Mouse (Mus musculus) Patski (cell line): ENCODE data around the gene Qprt. TPM values are rescaled to one million over a fixed set of nuclear protein-coding genes. Genes with fewer than 3 reads are reported as not detected.

Experiments
- ATAC-seq: fragments of 100-300 bp; one replicate; pipeline ENCODE4 v1.8.0; 2021
- CTCF ChIA-PET: fragments of 350-600 bp; sonication (Branson Sonifier 250); formaldehyde crosslinking; loops from one replicate; lab custom pipeline; 2022; ENCODE audit warnings: inconsistent platforms; lab: Charles Lee
- POLR2A ChIA-PET: fragments of 350-600 bp; sonication (Branson Sonifier 250); formaldehyde crosslinking; loops from one replicate; lab custom pipeline; 2022; ENCODE audit warnings: antibody characterized with exemption, inconsistent platforms; lab: Charles Lee
- DNase-seq: peaks from one replicate; pipeline ENCODE4 v3.0.0-alpha.2; 2011; ENCODE audit warnings: low read depth, low spot score
- H3K27me3 ChIP-seq: fragments of 371-371 bp; one replicate; pipeline ENCODE4 v1.5.1; 2021
- CTCF ChIP-seq: fragments of 100-300 bp; IDR thresholded peaks from one replicate; pipeline ENCODE4 v1.5.1; 2021
- in situ Hi-C: fragments of 300-500 bp; cut with MboI; formaldehyde crosslinking; loops from 3 replicates; pipeline ENCODE4 v1.11.1; 2018; ENCODE audit warnings: low pct_unique_long_range_greater_than_20kb, mixed read lengths
- polyA plus RNA-seq: library from polyadenylated mRNA; unstranded; gene quantifications from one replicate; pipeline ENCODE4 v1.2.3, GENCODE M21; 2021

Qprt gene
- polyA plus RNA-seq, 1 experiment from 2014 or later: not detected

DNA sequence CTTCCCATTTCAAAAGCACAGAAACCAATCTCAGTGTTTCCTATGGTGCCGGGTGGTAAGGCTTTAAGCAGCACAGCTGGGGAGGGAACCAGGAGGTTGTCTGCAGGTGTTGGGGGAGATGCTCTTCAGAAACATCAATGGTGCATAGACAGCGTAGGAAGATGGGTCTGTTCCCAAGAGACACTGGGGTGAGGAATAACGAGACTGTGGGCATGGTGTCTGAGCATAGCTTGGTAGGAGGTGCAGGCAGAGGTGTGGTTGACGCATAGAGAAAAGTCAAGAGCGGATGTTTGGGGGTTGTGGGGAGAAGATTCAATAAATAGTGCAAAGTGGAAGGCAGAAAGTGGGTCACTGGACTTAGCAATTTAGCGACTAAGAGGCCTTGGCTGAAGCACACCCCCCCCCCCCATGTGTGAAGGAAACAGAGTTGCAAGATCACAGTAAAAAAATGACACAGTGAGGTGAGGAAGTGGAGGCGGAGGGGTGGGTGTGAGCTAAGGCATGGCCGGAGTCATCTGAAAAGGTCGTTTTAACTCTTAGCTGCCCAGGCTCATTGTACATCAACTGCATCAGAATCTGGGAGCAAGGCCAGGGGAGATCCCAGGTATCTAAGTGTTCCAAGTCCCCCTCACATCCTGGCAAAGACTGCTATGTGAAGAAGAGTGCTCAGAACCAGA, 9.0 kb downstream of the Qprt start:
- DNase-seq (no peak), ATAC-seq (no peak)
- CTCF ChIA-PET: interaction anchor here (1.2 kb wide), 1 partner anchor 95 kb away, joined by 4 read pairs; the partner anchor contains the start of gene Pagr1a
- no peaks in the 10 kb centered on the region for H3K27me3 ChIP-seq
- in situ Hi-C loops: loop anchor here (5.0 kb wide), 1 partner anchor 286 kb away; no protein-coding TSS in a partner anchor
- POLR2A ChIA-PET: no interaction called here
- TF ChIP-seq CTCF: no peak

DNA sequence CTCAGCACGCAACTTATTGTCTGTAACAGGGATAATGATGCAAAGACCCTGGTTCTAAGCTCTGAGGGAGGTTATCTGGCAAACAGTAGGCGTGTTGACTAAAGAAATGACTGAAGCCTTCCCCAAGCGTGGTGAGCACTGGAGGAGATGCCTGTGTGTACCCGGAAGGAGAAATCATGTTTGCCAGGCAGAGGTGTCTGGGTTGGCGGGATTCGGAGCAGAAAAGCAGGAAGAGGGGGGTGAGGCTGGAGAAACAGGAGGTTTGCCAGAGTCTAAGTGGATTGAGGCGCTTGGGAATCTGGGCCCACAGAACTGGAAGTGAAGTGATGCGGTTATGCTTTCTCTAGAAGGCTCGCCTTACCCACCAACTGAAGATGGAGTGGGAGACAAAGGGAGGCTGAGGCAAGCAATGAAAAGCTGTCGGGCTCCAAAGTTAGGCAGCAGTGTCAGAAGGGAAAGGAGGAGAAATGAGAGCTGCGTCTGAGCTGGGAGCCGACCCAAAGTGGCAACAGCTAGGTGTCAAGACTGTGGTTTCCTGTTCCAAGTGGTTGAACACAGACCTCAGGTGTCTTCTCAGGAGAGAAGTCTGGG, 9.7 kb downstream of the Qprt start:
- CTCF ChIA-PET: interaction anchor here (1.2 kb wide), 1 partner anchor 95 kb away, joined by 4 read pairs; the partner anchor contains the start of gene Pagr1a
- in situ Hi-C loops: loop anchor here (5.0 kb wide), 1 partner anchor 285 kb away; no protein-coding TSS in a partner anchor
- no peak for DNase-seq
- ATAC-seq: no peak
- no peaks in the 10 kb centered on the region for H3K27me3 ChIP-seq
- TF ChIP-seq CTCF: no peak
- POLR2A ChIA-PET: no interaction called here

DNA sequence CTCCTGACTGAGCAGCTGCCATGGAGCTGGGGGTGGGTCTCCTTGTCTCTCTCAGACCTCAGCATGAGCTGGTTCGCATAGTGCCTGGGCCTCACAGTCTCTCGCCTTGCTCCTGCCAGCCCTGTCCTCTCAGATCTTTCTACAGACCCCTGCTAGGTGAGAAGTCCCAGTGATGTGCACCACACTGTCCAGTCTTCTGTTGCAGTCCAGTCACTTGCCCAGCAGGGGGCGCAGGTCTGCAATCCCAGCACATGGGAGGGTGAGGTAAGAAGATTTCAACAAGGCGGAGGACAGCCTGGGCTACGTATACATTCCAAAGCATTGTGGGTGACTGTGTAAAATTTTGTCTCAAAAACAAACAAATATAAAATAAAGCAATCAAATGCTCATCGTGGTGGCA, 10.6 kb downstream of the Qprt start:
- ATAC-seq: no peak
- ChIA-PET CTCF (interaction anchor here (0.9 to 1.9 kb wide), 5 partner anchors 12 to 290 kb away, joined by 3 to 7 read pairs (median 3); partner anchors contain the start of gene Mvp), POLR2A (interaction anchor here (0.6 kb wide), 1 partner anchor 31 kb away, joined by 3 read pairs; no protein-coding TSS in a partner anchor)
- peak; percentile 70 for TF ChIP-seq CTCF
- in situ Hi-C loops: loop anchor here (5.0 kb wide), 1 partner anchor 284 kb away; no protein-coding TSS in a partner anchor
- no peak for DNase-seq
- no peaks in the 10 kb centered on the region for H3K27me3 ChIP-seq

DNA sequence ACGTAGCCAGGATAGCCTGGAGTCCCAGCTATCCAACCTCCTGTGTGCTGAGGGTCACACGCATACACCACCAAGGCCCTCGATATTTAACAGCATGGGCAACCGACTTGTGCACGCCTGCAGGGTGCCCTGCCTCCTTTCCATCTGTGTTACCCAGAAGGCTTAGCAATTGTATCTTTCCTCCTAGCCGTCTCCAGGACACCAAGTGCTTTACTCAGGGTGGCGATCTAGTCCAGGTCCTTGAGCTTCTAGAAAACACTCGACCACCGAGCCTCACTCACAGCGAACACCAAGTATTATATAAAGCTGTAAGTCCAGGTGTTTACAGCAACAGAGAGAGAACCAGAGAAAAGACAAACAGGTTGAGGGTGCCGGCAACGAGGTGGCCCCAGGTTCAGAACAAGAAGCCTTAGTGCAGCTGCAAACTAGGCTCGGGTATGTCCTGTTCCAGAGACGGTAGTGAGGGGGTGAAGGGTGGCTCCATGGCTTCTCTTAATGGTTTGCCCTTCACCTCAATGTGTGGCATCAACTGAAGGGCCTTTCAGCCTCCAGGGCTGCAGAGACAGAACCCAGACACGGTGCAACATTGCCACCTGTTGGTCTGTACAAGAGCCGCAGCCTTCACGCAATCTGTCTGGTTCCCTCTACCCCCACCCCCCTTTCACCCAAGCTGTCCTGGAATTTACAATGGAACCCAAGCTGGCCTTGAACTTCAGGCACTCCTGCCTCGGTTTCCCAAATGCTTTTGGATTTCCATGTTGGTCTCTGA, 11.6 kb downstream of the Qprt start:
- ChIA-PET CTCF (interaction anchor here (0.6 to 1.9 kb wide), 15 partner anchors 13 to 300 kb away, joined by 3 to 7 read pairs (median 3); partner anchors contain the start of genes 4930451I11Rik, Kif22 and Mvp), POLR2A (no interaction called here)
- peak; percentile 87 for TF ChIP-seq CTCF
- ATAC-seq (peak; percentile 33), DNase-seq (no peak)
- H3K27me3 ChIP-seq: no peaks in the 10 kb centered on the region
- in situ Hi-C loops: loop anchor here (5.0 kb wide), 1 partner anchor 283 kb away; no protein-coding TSS in a partner anchor

DNA sequence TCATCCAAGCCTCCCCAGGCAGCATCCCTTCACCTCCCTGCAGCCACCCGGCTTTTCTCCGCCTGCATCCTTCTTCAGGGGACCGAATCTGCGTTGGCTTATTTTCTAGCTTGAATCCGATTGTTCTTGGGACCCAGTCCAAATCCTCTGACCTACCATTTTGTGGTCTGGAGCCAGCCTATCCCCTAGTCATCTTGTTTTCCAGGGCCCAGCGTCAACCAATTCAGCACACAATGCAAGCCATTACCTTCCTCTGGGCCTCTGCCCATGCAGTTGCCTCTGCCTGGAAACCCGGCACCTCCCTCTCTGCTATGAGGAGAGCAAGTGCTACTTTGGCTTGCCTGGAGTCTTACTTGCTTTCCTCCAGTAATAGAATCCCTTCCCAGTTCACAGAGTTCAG, 16.5 kb downstream of the Qprt start:
- CTCF ChIA-PET: interaction anchor here (0.9 kb wide), 1 partner anchor 284 kb away, joined by 3 read pairs; no protein-coding TSS in a partner anchor
- no peak for TF ChIP-seq CTCF
- ATAC-seq: no peak
- POLR2A ChIA-PET: no interaction called here
- no peaks in the 10 kb centered on the region for H3K27me3 ChIP-seq
- in situ Hi-C loops: no loop called here
- no peak for DNase-seq

DNA sequence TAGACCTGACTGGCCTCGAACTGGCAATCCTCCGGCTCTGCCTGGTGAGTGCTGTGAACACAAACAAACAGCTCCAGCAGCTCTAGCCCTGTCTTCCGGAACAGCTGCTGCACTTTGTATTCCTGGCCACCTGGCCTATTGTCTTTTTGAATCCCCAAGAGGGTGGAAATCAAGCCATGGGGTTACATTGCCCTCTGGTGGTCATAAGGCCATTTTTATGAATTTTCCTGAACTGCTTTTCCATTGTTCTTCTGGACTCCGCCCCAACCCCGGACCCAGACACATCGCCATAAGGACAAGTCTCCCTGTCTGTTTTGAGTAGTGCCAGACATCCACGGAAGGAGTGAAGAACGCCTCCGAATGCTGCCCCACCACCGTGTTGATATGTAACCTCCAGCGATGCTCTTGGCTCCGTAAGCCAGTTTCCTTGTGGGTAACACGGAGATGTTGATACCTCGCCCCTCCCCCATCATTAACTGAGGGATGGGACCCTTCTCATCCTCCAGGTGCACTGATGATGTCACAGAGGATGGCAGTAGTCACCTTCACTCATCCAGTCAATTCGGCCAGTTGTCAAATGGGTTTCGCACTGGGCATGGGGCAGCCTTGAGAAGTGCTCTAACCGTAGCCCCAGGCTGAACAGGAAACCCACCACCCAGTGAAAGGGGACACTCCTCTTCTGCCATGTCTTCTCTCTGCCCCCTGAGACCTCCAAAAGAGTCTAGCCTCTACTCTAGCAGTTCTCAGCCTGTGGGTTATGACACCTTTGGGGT, 17.3 kb downstream of the Qprt start:
- in situ Hi-C loops: no loop called here
- TF ChIP-seq CTCF: peak; percentile 90
- no peaks in the 10 kb centered on the region for H3K27me3 ChIP-seq
- peak; percentile 78 for DNase-seq
- CTCF ChIA-PET: interaction anchor here (0.6 to 2.3 kb wide), 10 partner anchors 53 to 295 kb away, joined by 3 to 12 read pairs (median 3); partner anchors contain the start of genes Maz, Pagr1a and Pagr1b
- POLR2A ChIA-PET: interaction anchor here (2.7 kb wide), 1 partner anchor 79 kb away, joined by 9 read pairs; no protein-coding TSS in a partner anchor
- peak; percentile 64 for ATAC-seq

DNA sequence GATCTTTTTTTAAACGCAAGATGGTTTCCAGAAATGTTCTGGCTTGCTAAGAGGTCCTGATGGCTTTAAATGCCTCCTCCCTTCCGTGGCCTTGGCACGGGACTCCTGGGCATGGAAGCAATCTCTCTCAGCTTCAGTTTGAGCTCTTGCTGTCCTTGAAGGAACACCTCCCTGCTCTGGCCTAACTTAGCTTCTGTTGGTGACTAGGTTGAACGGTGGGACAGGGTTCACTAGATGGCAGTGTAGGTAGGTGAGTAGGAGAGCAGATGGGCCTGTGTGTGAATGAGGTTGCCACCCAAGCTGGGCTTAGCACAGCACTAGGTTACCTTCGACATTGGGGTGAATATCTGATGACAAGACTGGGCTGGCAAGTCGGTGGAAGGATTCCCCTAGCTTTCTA, 18.1 kb downstream of the Qprt start:
- in situ Hi-C loops: no loop called here
- no peaks in the 10 kb centered on the region for H3K27me3 ChIP-seq
- DNase-seq (no peak), ATAC-seq (no peak)
- TF ChIP-seq CTCF: no peak
- ChIA-PET CTCF (interaction anchor here (0.6 to 2.3 kb wide), 11 partner anchors 52 to 294 kb away, joined by 3 to 12 read pairs (median 3); partner anchors contain the start of genes Maz, Pagr1a and Pagr1b), POLR2A (interaction anchor here (0.9 to 2.7 kb wide), 2 partner anchors 79 to 87 kb away, joined by 3 to 9 read pairs; partner anchors contain the start of gene Pagr1a)

DNA sequence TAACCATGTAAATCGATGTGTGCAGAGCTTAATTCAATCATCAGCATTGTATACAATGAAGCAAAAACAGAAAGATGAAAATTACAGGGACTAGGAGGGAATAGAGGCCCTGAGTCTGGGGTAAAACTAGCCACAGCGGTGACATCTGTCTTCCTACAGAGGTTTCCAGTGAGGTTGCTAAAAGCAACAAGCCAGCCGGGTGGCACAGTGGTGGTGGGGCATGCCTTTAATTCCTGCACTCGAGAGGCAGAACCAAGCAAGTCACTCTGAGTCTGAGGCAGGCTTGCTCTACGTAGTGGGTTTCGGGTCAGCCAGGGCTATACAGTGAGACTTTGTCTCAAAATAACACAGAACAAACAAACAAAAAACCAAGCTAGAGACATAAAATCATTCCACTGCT, 19.9 kb downstream of the Qprt start:
- ATAC-seq (no peak), DNase-seq (no peak)
- no peak for TF ChIP-seq CTCF
- in situ Hi-C loops: no loop called here
- CTCF ChIA-PET: interaction anchor here (1.4 to 2.3 kb wide), 3 partner anchors 13 to 269 kb away, joined by 3 to 12 read pairs (median 5); partner anchors contain the start of genes Pagr1a and Pagr1b
- no peaks in the 10 kb centered on the region for H3K27me3 ChIP-seq
- POLR2A ChIA-PET: interaction anchor here (2.7 kb wide), 1 partner anchor 77 kb away, joined by 9 read pairs; no protein-coding TSS in a partner anchor

DNA sequence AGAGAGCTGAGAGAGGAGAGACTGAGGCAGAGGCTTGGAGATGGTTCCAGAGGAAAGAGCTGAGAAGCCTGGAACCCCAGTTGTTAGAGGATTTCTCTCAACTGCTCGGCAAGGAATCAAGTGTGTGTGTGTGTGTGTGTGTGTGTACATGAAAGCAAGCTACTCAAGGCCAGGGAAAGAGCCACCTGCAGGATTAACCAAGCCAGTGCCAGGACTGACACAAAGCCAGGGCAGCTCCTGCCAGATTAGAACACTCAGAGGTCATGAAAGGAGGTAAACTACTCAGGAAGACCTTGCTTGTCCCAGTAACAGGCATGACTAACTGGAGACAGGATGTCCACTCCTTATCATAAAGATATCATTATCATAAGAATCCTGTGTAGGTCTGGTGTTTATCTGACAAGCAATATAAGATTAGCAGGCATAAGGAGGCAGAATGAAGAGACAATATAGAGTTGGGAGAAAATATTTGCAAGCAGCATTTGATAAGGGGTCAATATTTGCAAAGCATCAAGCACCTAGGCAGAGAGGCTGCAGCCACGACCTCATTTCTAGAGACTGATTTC, 20.5 kb downstream of the Qprt start:
- DNase-seq: no peak
- ChIA-PET POLR2A (interaction anchor here (2.7 kb wide), 1 partner anchor 76 kb away, joined by 9 read pairs; no protein-coding TSS in a partner anchor), CTCF (interaction anchor here (0.9 kb wide), 1 partner anchor 77 kb away, joined by 3 read pairs; no protein-coding TSS in a partner anchor)
- H3K27me3 ChIP-seq: no peaks in the 10 kb centered on the region
- no peak for TF ChIP-seq CTCF
- in situ Hi-C loops: no loop called here
- no peak for ATAC-seq
